Mouse (Mus musculus) G1E (cell line): ENCODE measurements around the gene Ptprg.

ENCODE experiments used
- CTCF ChIP-seq: IDR thresholded peaks from 2 replicates; pipeline ENCODE4 v1.5.1; 2012; ENCODE audit warnings: low read depth, low read length, inconsistent platforms, mixed read lengths
- POLR2AphosphoS5 ChIP-seq: IDR thresholded peaks from 2 replicates; pipeline ENCODE4 v1.6.1; 2012; ENCODE audit warnings: low read depth, low read length, inconsistent platforms; ENCODE audit not compliant: insufficient replicate concordance

DNA sequence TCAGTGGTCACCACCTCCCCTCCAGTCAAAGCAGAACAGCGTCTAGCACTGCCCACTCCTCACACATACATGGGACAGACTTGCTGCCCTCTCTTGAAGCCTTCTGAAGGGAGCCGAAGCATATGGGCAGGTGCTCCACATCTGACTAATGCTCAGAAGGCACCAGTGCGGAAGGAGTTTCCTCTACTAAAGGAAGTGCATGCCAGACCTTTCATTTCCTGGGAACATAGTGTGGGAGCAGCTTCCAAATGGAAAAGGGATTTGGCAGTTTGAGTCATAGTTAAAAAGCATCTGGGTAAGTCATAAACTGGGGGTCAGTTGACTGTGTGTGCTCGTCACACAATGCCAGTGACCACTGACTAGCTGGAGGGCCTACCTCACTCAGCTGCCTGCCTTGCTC is 288.3 kb downstream of the Ptprg start:
- no peak for TF ChIP-seq CTCF
- TF ChIP-seq POLR2AphosphoS5: no peak
